ENCODE assay signal across 37 mouse cellular contexts in genomic region chr6:5186229-5186950, GRCm38 (mm10). TPM values are rescaled to one million over a fixed set of nuclear protein-coding genes. Genes with fewer than 3 reads are reported as not detected.
DNase-seq lines count a peak whose midpoint lies in the region; ATAC-seq lines count a peak whose summit lies in the region.
"Had no signal": no experiment of that assay in that cellular context is flagged by ENCODE, and none has a peak within 500 bp of the region (broad histone marks: within the 10 kb centered on the region; RNA-seq: fewer than 3 reads in every experiment).

No protein-coding gene starts in this region.

- no peaks in the 10 kb centered on the region for H3K9me3 ChIP-seq in embryonic facial prominence, embryonic 11.5 days (replicated peaks; ENCODE audit: control insufficient read depth, low read length)
- no peaks in the 10 kb centered on the region for H3K9me3 ChIP-seq in embryonic facial prominence, embryonic 10.5 days
- no peaks in the 10 kb centered on the region for H3K9me3 ChIP-seq in liver, embryonic 13.5 days (replicated peaks)
- H3K9me3 ChIP-seq: embryonic facial prominence, embryonic 13.5 days; forebrain, embryonic 13.5 days; G1E; hindbrain, embryonic 12.5 days; intestine, embryonic 15.5 days; midbrain, embryonic 12.5 days; neural tube, embryonic 13.5 days had no signal

- peak; percentile 44 for DNase-seq in embryonic facial prominence, embryonic 11.5 days (ENCODE audit: low spot score)
- no peak for DNase-seq in embryonic facial prominence, embryonic 10.5 days (ENCODE audit: low spot score)
- peak; percentile 60 for DNase-seq in NIH3T3 (ENCODE audit: low read depth)
- DNase-seq in liver, embryonic 13.5 days = peak; percentile 34
- DNase-seq in lung, adult 18-20 months = no peak
- DNase-seq in right cerebral cortex, postnatal 36 days (ENCODE audit: low spot score in 2 of 2) = no peak
- no peak for DNase-seq in urinary bladder, postnatal 10 days (ENCODE audit: low spot score)
- DNase-seq: adrenal gland, postnatal 14 days; cerebellum, adult 8-10 months; cerebellum, postnatal 25 days; gastrocnemius, postnatal 14 days; heart, postnatal 36 days; kidney, adult 8-10 months; kidney, postnatal 4 days; lung, adult 2 months; lung, postnatal 10 days; thymus, postnatal 14 days had no signal

- no peak overlapping the region for H3K27ac ChIP-seq in embryonic facial prominence, embryonic 11.5 days (replicated peaks; ENCODE audit: low read depth, low read length)
- H3K27ac ChIP-seq in embryonic facial prominence, embryonic 10.5 days (replicated peaks) = no peak overlapping the region
- peak overlapping the region; percentile 14 for H3K27ac ChIP-seq in liver, embryonic 13.5 days
- H3K27ac ChIP-seq: embryonic facial prominence, embryonic 13.5 days; forebrain, embryonic 13.5 days; hindbrain, embryonic 12.5 days; hindbrain, postnatal 0 days; intestine, embryonic 15.5 days; kidney, postnatal 0 days; midbrain, embryonic 12.5 days; neural tube, embryonic 13.5 days had no signal

- no peaks in the 10 kb centered on the region for H3K36me3 ChIP-seq in embryonic facial prominence, embryonic 11.5 days (replicated peaks; ENCODE audit: control insufficient read depth, insufficient read depth, low read depth, low read length)
- H3K36me3 ChIP-seq in embryonic facial prominence, embryonic 10.5 days (replicated peaks) = no peaks in the 10 kb centered on the region
- H3K36me3 ChIP-seq in liver, embryonic 13.5 days = no peaks in the 10 kb centered on the region
- H3K36me3 ChIP-seq: embryonic facial prominence, embryonic 13.5 days; G1E; hindbrain, embryonic 12.5 days; intestine, embryonic 15.5 days; midbrain, embryonic 12.5 days; neural tube, embryonic 13.5 days had no signal

- no peaks in the 10 kb centered on the region for H3K27me3 ChIP-seq in embryonic facial prominence, embryonic 11.5 days (ENCODE audit: control insufficient read depth, insufficient read depth, low read length)
- no peaks in the 10 kb centered on the region for H3K27me3 ChIP-seq in embryonic facial prominence, embryonic 10.5 days (replicated peaks; ENCODE audit: low read depth, poor library complexity, severe bottlenecking)
- H3K27me3 ChIP-seq in liver, embryonic 13.5 days = no peaks in the 10 kb centered on the region
- H3K27me3 ChIP-seq: embryonic facial prominence, embryonic 13.5 days; forebrain, embryonic 13.5 days; hindbrain, embryonic 12.5 days; intestine, embryonic 15.5 days; midbrain, embryonic 12.5 days; neural tube, embryonic 13.5 days; Patski had no signal

- no peaks in the 10 kb centered on the region for H3K4me1 ChIP-seq in embryonic facial prominence, embryonic 11.5 days (ENCODE audit: control insufficient read depth, insufficient read depth, low read length)
- peaks cover 5% of the 10 kb centered on the region for H3K4me1 ChIP-seq in embryonic facial prominence, embryonic 10.5 days
- H3K4me1 ChIP-seq in liver, embryonic 13.5 days (replicated peaks) = peaks cover 31% of the 10 kb centered on the region
- H3K4me1 ChIP-seq: forebrain, embryonic 13.5 days; hindbrain, embryonic 12.5 days; intestine, embryonic 15.5 days; midbrain, embryonic 12.5 days; neural tube, embryonic 13.5 days had no signal

- no peak for ATAC-seq in embryonic facial prominence, embryonic 11.5 days (replicated peaks; ENCODE audit: insufficient number of reproducible peaks, low FRiP score, low TSS enrichment, low read depth)
- ATAC-seq in erythroblast, adult 5-6 weeks (replicated peaks; ENCODE audit: low FRiP score, poor library complexity, severe bottlenecking) = peak; percentile 90
- ATAC-seq in liver, embryonic 13.5 days (ENCODE audit: low read depth) = peak; percentile 99
- ATAC-seq: forebrain, embryonic 13.5 days; hindbrain, postnatal 0 days; intestine, embryonic 15.5 days; Patski had no signal

- H3K4me3 ChIP-seq in embryonic facial prominence, embryonic 11.5 days (ENCODE audit: low read depth, low read length) = no peak overlapping the region
- no peak overlapping the region for H3K4me3 ChIP-seq in embryonic facial prominence, embryonic 10.5 days
- H3K4me3 ChIP-seq in liver, embryonic 13.5 days (replicated peaks) = no peak overlapping the region
- H3K4me3 ChIP-seq: embryonic facial prominence, embryonic 13.5 days; forebrain, embryonic 13.5 days; hindbrain, embryonic 12.5 days; intestine, embryonic 15.5 days; midbrain, embryonic 12.5 days; neural tube, embryonic 13.5 days had no signal

- no peak overlapping the region for H3K9ac ChIP-seq in embryonic facial prominence, embryonic 11.5 days (replicated peaks; ENCODE audit: low read length)
- no peak overlapping the region for H3K9ac ChIP-seq in liver, embryonic 13.5 days
- H3K9ac ChIP-seq: embryonic facial prominence, embryonic 13.5 days; forebrain, embryonic 13.5 days; hindbrain, embryonic 12.5 days; intestine, embryonic 15.5 days; midbrain, embryonic 12.5 days; neural tube, embryonic 13.5 days had no signal

- 72% methylated on average over 7 of the region's 7 CpGs for WGBS in embryonic facial prominence, embryonic 11.5 days
- 75% methylated on average over 7 of the region's 7 CpGs for WGBS in embryonic facial prominence, embryonic 10.5 days
- 54% methylated on average over 7 of the region's 7 CpGs for WGBS in liver, embryonic 13.5 days (ENCODE audit: insufficient replicate concordance)

- H3K4me2 ChIP-seq in embryonic facial prominence, embryonic 11.5 days (ENCODE audit: low read depth, low read length) = no peak overlapping the region
- H3K4me2 ChIP-seq in liver, embryonic 13.5 days = 0 out of 2 replicates have a peak overlapping the region, but pooled peaks have one; percentile 11
- H3K4me2 ChIP-seq: embryonic facial prominence, embryonic 13.5 days; forebrain, embryonic 13.5 days; heart, embryonic 11.5 days; hindbrain, embryonic 12.5 days; intestine, embryonic 15.5 days; midbrain, embryonic 12.5 days; neural tube, embryonic 13.5 days had no signal

RNA-seq across cellular contexts. Expression of gene Pon1, which starts 7.4 kb away (rescaled TPM):
- not detected in 2 replicates for polyA plus RNA-seq in embryonic facial prominence, embryonic 11.5 days (2014; fragmentation: Nextera tagmentation; extraction: Ambion mirVana)
- polyA plus RNA-seq in embryonic facial prominence, embryonic 10.5 days (2016; fragmentation: Nextera tagmentation; extraction: Ambion mirVana) = 0.25 TPM in 1 of 2 replicates, not detected in the other
- total RNA-seq in erythroblast, adult 5-6 weeks (2015; ENCODE audit: low replicate concordance) = not detected in 2 replicates
- total RNA-seq in erythroblast, adult 5-6 weeks (2017; ENCODE audit: low replicate concordance) = 0.60 TPM in 1 of 2 replicates, not detected in the other
- 2.3 TPM in 2 replicates for polyA plus RNA-seq in liver, embryonic 13.5 days (2015; fragmentation: Nextera tagmentation; extraction: Ambion mirVana)
- total RNA-seq: gastrocnemius, postnatal 14 days; granulocyte monocyte progenitor cell, adult 5-6 weeks; layer of hippocampus, adult 8-10 months; left cerebral cortex, postnatal 10 days; megakaryocyte progenitor cell, adult 5-6 weeks had no signal
- polyA plus RNA-seq: forebrain, embryonic 13.5 days; G1E; heart, embryonic 16.5 days; hindbrain, embryonic 12.5 days; intestine, embryonic 15.5 days; limb, embryonic 11.5 days; midbrain, embryonic 12.5 days; neural tube, embryonic 13.5 days; Patski; small intestine, adult 2 months; stomach, embryonic 14.5 days had no signal

Comparison
In these comparisons a context has a peak if more than half of its experiments do, and no peak if none do; other contexts are left out.
1. DNase-seq: peak in embryonic facial prominence, embryonic 11.5 days (single experiment), NIH3T3 (single experiment) and liver, embryonic 13.5 days (single experiment); none in embryonic facial prominence, embryonic 10.5 days (single experiment), lung, adult 18-20 months (0 of 2), right cerebral cortex, postnatal 36 days (0 of 2) and urinary bladder, postnatal 10 days (single experiment).